Mouse (Mus musculus): ENCODE results near the gene Nlgn3.

- TF ChIP-seq CTCF (IDR thresholded peaks at IDR 0.05; ENCODE audit: control insufficient read depth, insufficient read depth, insufficient read length) = no peak
- TF ChIP-seq MAX (IDR thresholded peaks at IDR 0.05) = no peak
- TF ChIP-seq MYOD1 (IDR thresholded peaks at IDR 0.05; ENCODE audit: control insufficient read depth, insufficient read length, low read depth) = no peak
- no peak for TF ChIP-seq MYOG (IDR thresholded peaks at IDR 0.05; ENCODE audit: control insufficient read depth, extremely low read depth, insufficient read length)
- no peak for TF ChIP-seq CEBPB (IDR thresholded peaks at IDR 0.05; ENCODE audit: low read depth)
- no peak for TF ChIP-seq USF1 (IDR thresholded peaks at IDR 0.05; ENCODE audit: low read depth)
- TF ChIP-seq FOSL1 (IDR thresholded peaks at IDR 0.05; ENCODE audit: insufficient read depth, low read length, poor library complexity, severe bottlenecking) = no peak
These were observed 30.2 kb upstream of the Nlgn3 start, which contains the start of gene Gm20489 for GRCm38 (mm10) chrX:101268755-101269124.

Measured in C2C12 (cell line).